Comparison of ENCODE assay signal across 14 mouse cellular contexts in the genomic region with DNA sequence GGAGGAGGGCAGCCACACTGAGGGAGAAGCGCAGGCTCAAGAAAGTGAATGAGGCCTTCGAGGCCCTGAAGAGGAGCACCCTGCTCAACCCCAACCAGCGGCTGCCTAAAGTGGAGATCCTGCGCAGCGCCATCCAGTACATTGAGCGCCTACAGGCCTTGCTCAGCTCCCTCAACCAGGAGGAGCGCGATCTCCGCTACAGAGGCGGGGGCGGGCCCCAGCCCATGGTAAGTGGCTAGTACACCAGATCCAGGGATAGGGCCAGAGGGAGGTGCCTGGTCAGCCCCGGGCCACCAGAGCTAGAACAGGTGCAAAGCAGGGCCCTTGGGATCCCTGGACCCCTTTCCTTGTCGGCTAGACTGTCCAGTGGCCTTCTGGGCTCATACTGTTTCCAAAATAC. TPM values are rescaled to one million over a fixed set of nuclear protein-coding genes. Genes with fewer than 3 reads are reported as not detected.
DNase-seq lines count a peak whose midpoint lies in the region; ATAC-seq lines count a peak whose summit lies in the region.
"Had no signal": no experiment of that assay in that cellular context is flagged by ENCODE, and none has a peak within 500 bp of the region (broad histone marks: within the 10 kb centered on the region; RNA-seq: fewer than 3 reads in every experiment).

No protein-coding gene starts in this region.

- H3K9ac ChIP-seq in hindbrain, embryonic 16.5 days (ENCODE audit: low read depth, low read length) = no peak overlapping the region
- no peak overlapping the region for H3K9ac ChIP-seq in embryonic facial prominence, embryonic 13.5 days
- no peak overlapping the region for H3K9ac ChIP-seq in limb, embryonic 12.5 days (replicated peaks)
- H3K9ac ChIP-seq: liver, postnatal 0 days had no signal

- 90% methylated on average over 13 of the region's 13 CpGs for WGBS in hindbrain, embryonic 10.5 days
- 90% methylated on average over 13 of the region's 13 CpGs for WGBS in hindbrain, embryonic 16.5 days
- 90% methylated on average over 13 of the region's 13 CpGs for WGBS in embryonic facial prominence, embryonic 13.5 days
- 85% methylated on average over 13 of the region's 13 CpGs for WGBS in limb, embryonic 12.5 days

- peak overlapping the region; percentile 57 for H3K27ac ChIP-seq in hindbrain, embryonic 10.5 days
- no peak overlapping the region for H3K27ac ChIP-seq in hindbrain, embryonic 16.5 days (ENCODE audit: low read depth, low read length)
- peak overlapping the region; percentile 22; the same call in 1 of the 2 replicates for H3K27ac ChIP-seq in embryonic facial prominence, embryonic 13.5 days
- 0 out of 2 replicates have a peak overlapping the region, but pooled peaks have one; percentile 37 for H3K27ac ChIP-seq in limb, embryonic 12.5 days

- no peaks in the 10 kb centered on the region for H3K9me3 ChIP-seq in hindbrain, embryonic 10.5 days
- H3K9me3 ChIP-seq in hindbrain, embryonic 16.5 days (ENCODE audit: control insufficient read depth, low read length) = no peaks in the 10 kb centered on the region
- H3K9me3 ChIP-seq in embryonic facial prominence, embryonic 13.5 days = no peaks in the 10 kb centered on the region
- no peaks in the 10 kb centered on the region for H3K9me3 ChIP-seq in limb, embryonic 12.5 days

- no peak for DNase-seq in hindbrain, embryonic 10.5 days (ENCODE audit: low spot score)
- peak; percentile 19 for DNase-seq in R1 (ENCODE audit: low read depth, low spot score)
- no peak for DNase-seq in left cerebral cortex, adult 8-10 months (ENCODE audit: low spot score in 2 of 2)
- DNase-seq: embryo, embryonic 11 days; right cerebral cortex, postnatal 4 days had no signal

- peaks cover 53% of the 10 kb centered on the region for H3K4me1 ChIP-seq in hindbrain, embryonic 10.5 days (replicated peaks)
- no peaks in the 10 kb centered on the region for H3K4me1 ChIP-seq in hindbrain, embryonic 16.5 days (ENCODE audit: control insufficient read depth, insufficient read depth, low read depth, low read length)
- H3K4me1 ChIP-seq in embryonic facial prominence, embryonic 13.5 days = peaks cover 35% of the 10 kb centered on the region
- peaks cover 32% of the 10 kb centered on the region for H3K4me1 ChIP-seq in limb, embryonic 12.5 days (replicated peaks)

- H3K4me3 ChIP-seq in hindbrain, embryonic 10.5 days = no peak overlapping the region
- H3K4me3 ChIP-seq in hindbrain, embryonic 16.5 days (ENCODE audit: low read length) = no peak overlapping the region
- H3K4me3 ChIP-seq in embryonic facial prominence, embryonic 13.5 days = no peak overlapping the region
- H3K4me3 ChIP-seq in limb, embryonic 12.5 days (replicated peaks) = no peak overlapping the region

- ATAC-seq in hindbrain, embryonic 16.5 days = no peak
- no peak for ATAC-seq in embryonic facial prominence, embryonic 13.5 days (ENCODE audit: insufficient number of reproducible peaks, insufficient read depth, low FRiP score, low TSS enrichment, low read depth)
- ATAC-seq in limb, embryonic 12.5 days (ENCODE audit: insufficient number of reproducible peaks, insufficient read depth, low FRiP score, low TSS enrichment, low read depth) = no peak
- ATAC-seq in megakaryocyte progenitor cell, adult 5-6 weeks (replicated peaks; ENCODE audit: poor library complexity) = no peak
- ATAC-seq: intestine, postnatal 0 days had no signal

- H3K27me3 ChIP-seq in hindbrain, embryonic 10.5 days (ENCODE audit: insufficient read depth, poor library complexity, severe bottlenecking) = 0 out of 2 replicates have a peak, but pooled peaks cover 2% of the 10 kb centered on the region
- no peaks in the 10 kb centered on the region for H3K27me3 ChIP-seq in hindbrain, embryonic 16.5 days (replicated peaks; ENCODE audit: control insufficient read depth, insufficient read depth, low read length)
- peaks cover 3% of the 10 kb centered on the region; the same call in 1 of the 2 replicates for H3K27me3 ChIP-seq in embryonic facial prominence, embryonic 13.5 days
- 0 out of 2 replicates have a peak, but pooled peaks cover 2% of the 10 kb centered on the region for H3K27me3 ChIP-seq in limb, embryonic 12.5 days

- no peak overlapping the region for H3K4me2 ChIP-seq in hindbrain, embryonic 16.5 days (ENCODE audit: low read length)
- H3K4me2 ChIP-seq in embryonic facial prominence, embryonic 13.5 days = no peak overlapping the region
- H3K4me2 ChIP-seq in limb, embryonic 12.5 days = no peak overlapping the region

- no peaks in the 10 kb centered on the region for H3K36me3 ChIP-seq in hindbrain, embryonic 10.5 days
- no peaks in the 10 kb centered on the region for H3K36me3 ChIP-seq in hindbrain, embryonic 16.5 days (ENCODE audit: control insufficient read depth, insufficient read depth, low read length)
- no peaks in the 10 kb centered on the region for H3K36me3 ChIP-seq in embryonic facial prominence, embryonic 13.5 days
- H3K36me3 ChIP-seq in limb, embryonic 12.5 days = no peaks in the 10 kb centered on the region

RNA-seq across cellular contexts. Expression of a gene that starts 0.5 kb away (rescaled TPM):
- polyA plus RNA-seq in hindbrain, embryonic 10.5 days (2016; fragmentation: Nextera tagmentation; extraction: Ambion mirVana) = 0.14 and 0.33 TPM in 2 replicates
- polyA plus RNA-seq in hindbrain, embryonic 16.5 days (2015; fragmentation: Nextera tagmentation; extraction: Ambion mirVana) = 6.4 TPM in 1 of 2 replicates, not detected in the other
- polyA plus RNA-seq in embryonic facial prominence, embryonic 13.5 days (2015; fragmentation: Nextera tagmentation; extraction: Ambion mirVana) = 20.4 and 29.0 TPM in 2 replicates
- polyA plus RNA-seq in limb, embryonic 12.5 days (2016; fragmentation: Nextera tagmentation; extraction: Ambion mirVana) = 108 and 119 TPM in 2 replicates
- total RNA-seq in megakaryocyte progenitor cell, adult 5-6 weeks (2015) = not detected in 2 replicates
- not detected in 2 replicates for total RNA-seq in megakaryocyte progenitor cell, adult 5-6 weeks (2017)
- total RNA-seq in left cerebral cortex, adult 8-10 months (2022) = not detected
- total RNA-seq: adrenal gland, postnatal 14 days; left cerebral cortex, postnatal 25 days; MEL had no signal
- polyA plus RNA-seq: liver, postnatal 0 days had no signal

RNA-seq across cellular contexts. Expression of a gene that starts 42.4 kb away (rescaled TPM):
- 3.2 and 4.1 TPM in 2 replicates for polyA plus RNA-seq in hindbrain, embryonic 10.5 days (2016; fragmentation: Nextera tagmentation; extraction: Ambion mirVana)
- 32.0 and 34.0 TPM in 2 replicates for polyA plus RNA-seq in hindbrain, embryonic 16.5 days (2015; fragmentation: Nextera tagmentation; extraction: Ambion mirVana)
- polyA plus RNA-seq in embryonic facial prominence, embryonic 13.5 days (2015; fragmentation: Nextera tagmentation; extraction: Ambion mirVana) = 4.0 and 5.0 TPM in 2 replicates
- polyA plus RNA-seq in limb, embryonic 12.5 days (2016; fragmentation: Nextera tagmentation; extraction: Ambion mirVana) = 6.5 and 6.7 TPM in 2 replicates
- total RNA-seq in megakaryocyte progenitor cell, adult 5-6 weeks (2015) = 3.1 and 6.1 TPM in 2 replicates
- 5.3 and 6.5 TPM in 2 replicates for total RNA-seq in megakaryocyte progenitor cell, adult 5-6 weeks (2017)
- 10 to 100 TPM; 51.1 to 57.9 (median 55.8) TPM for total RNA-seq in left cerebral cortex, adult 8-10 months (2022)
- total RNA-seq: MEL had no signal

RNA-seq across cellular contexts. Expression of a gene that starts 55.1 kb away (rescaled TPM):
- polyA plus RNA-seq in hindbrain, embryonic 10.5 days (2016; fragmentation: Nextera tagmentation; extraction: Ambion mirVana) = 0.37 and 0.46 TPM in 2 replicates
- polyA plus RNA-seq in hindbrain, embryonic 16.5 days (2015; fragmentation: Nextera tagmentation; extraction: Ambion mirVana) = 29.8 and 35.9 TPM in 2 replicates
- polyA plus RNA-seq in embryonic facial prominence, embryonic 13.5 days (2015; fragmentation: Nextera tagmentation; extraction: Ambion mirVana) = 1.4 and 1.5 TPM in 2 replicates
- polyA plus RNA-seq in limb, embryonic 12.5 days (2016; fragmentation: Nextera tagmentation; extraction: Ambion mirVana) = 1.5 and 3.0 TPM in 2 replicates
- not detected in 2 replicates for total RNA-seq in megakaryocyte progenitor cell, adult 5-6 weeks (2015)
- total RNA-seq in megakaryocyte progenitor cell, adult 5-6 weeks (2017) = not detected in 2 replicates
- total RNA-seq in left cerebral cortex, adult 8-10 months (2022) = 100 to 1,000 TPM; 153 to 168 (median 165) TPM
- total RNA-seq: MEL had no signal
